Mouse (Mus musculus): ENCODE measurements around the gene Cdk8. TPM values are rescaled to one million over a fixed set of nuclear protein-coding genes. Genes with fewer than 3 reads are reported as not detected.

The Cdk8 gene
- total and polyA plus RNA-seq, 3 experiments: 139 to 745 (median 154) TPM

GRCm38 (mm10) chr5:146273096-146273495 lies 42.1 kb downstream of the Cdk8 start:
- H3K4me3 ChIP-seq (ENCODE audit: control insufficient read depth in 1 of 2, insufficient read depth in 1 of 2, low read depth in 2 of 2, low read length in 2 of 2): no peak overlapping the region
- H3K36me3 ChIP-seq (ENCODE audit: control insufficient read depth in 1 of 2, insufficient read depth in 2 of 2, low read length in 2 of 2): peaks cover 0 to 58% of the 10 kb centered on the region in 2 experiments; a peak in 2 of 4 replicates
- DNase-seq (ENCODE audit: low read depth, low spot score): no peak

GRCm38 (mm10) chr5:146274420-146275045 lies 43.5 kb downstream of the Cdk8 start:
- Histone ChIP-seq H3K79me2 (ENCODE audit: control insufficient read depth, insufficient read depth, low read length, poor library complexity) (peaks cover 3% of the 10 kb centered on the region; the same call in 1 of the 2 replicates), H3K9me3 (replicated peaks; ENCODE audit: insufficient read depth, low read length) (no peaks in the 10 kb centered on the region), H3K27ac (ENCODE audit: control insufficient read depth, low read depth, low read length) (no peak overlapping the region), H3K4me3 (ENCODE audit: control insufficient read depth in 1 of 2, insufficient read depth in 1 of 2, low read depth in 2 of 2, low read length in 2 of 2) (no peak overlapping the region), H3K36me3 (ENCODE audit: control insufficient read depth in 1 of 2, insufficient read depth in 2 of 2, low read length in 2 of 2) (peaks cover 4 to 48% of the 10 kb centered on the region in 2 experiments), H3K4me1 (ENCODE audit: control insufficient read depth in 1 of 2, insufficient read depth in 2 of 2, low read length in 2 of 2) (peaks cover 0 to 5% of the 10 kb centered on the region in 2 experiments; a peak in 3 of 4 replicates), H3K27me3 (ENCODE audit: control insufficient read depth in 1 of 2, insufficient read depth in 2 of 2, low read length in 2 of 2) (no peaks in the 10 kb centered on the region), H3K9ac (ENCODE audit: control insufficient read depth, low read depth, low read length, poor library complexity, severe bottlenecking) (no peak overlapping the region)
- DNase-seq (ENCODE audit: low read depth, low spot score): no peak
- no peak for TF ChIP-seq ZKSCAN1 (IDR thresholded peaks at IDR 0.05; ENCODE audit: low read depth, low read length)
- TF ChIP-seq BHLHE40 (IDR thresholded peaks at IDR 0.05; ENCODE audit: borderline replicate concordance, low read depth, low read length): no peak
- no peak for TF ChIP-seq USF2 (IDR thresholded peaks at IDR 0.05; ENCODE audit: borderline replicate concordance in 1 of 2, insufficient read depth in 1 of 2, low read depth in 1 of 2, low read length in 2 of 2)
- no peak for TF ChIP-seq RCOR1 (IDR thresholded peaks at IDR 0.05; ENCODE audit: low read depth, low read length)
- TF ChIP-seq NELFE (IDR thresholded peaks at IDR 0.05; ENCODE audit: low read depth, low read length): no peak
- no peak for TF ChIP-seq ETS1 (IDR thresholded peaks at IDR 0.05; ENCODE audit: low read depth, low read length)
- TF ChIP-seq USF1 (IDR thresholded peaks at IDR 0.05; ENCODE audit: low read depth, low read length): no peak
- TF ChIP-seq KAT2A (conservative IDR thresholded peaks at IDR 0.05; ENCODE audit: low read depth, low read length): no peak
- TF ChIP-seq MAFK (IDR thresholded peaks at IDR 0.05; ENCODE audit: borderline replicate concordance, low read depth, low read length): no peak
- TF ChIP-seq SMC3 (IDR thresholded peaks at IDR 0.05; ENCODE audit: low read depth, low read length): no peak
- no peak for TF ChIP-seq MYB (IDR thresholded peaks at IDR 0.05; ENCODE audit: low read depth, low read length)
- no peak for TF ChIP-seq NRF1 (IDR thresholded peaks at IDR 0.05; ENCODE audit: insufficient read depth, low read depth, low read length, poor library complexity, severe bottlenecking)
- TF ChIP-seq MAZ (IDR thresholded peaks at IDR 0.05; ENCODE audit: low read depth, low read length): no peak
- TF ChIP-seq E2F4 (IDR thresholded peaks at IDR 0.05; ENCODE audit: borderline replicate concordance, low read depth, low read length): no peak
- no peak for TF ChIP-seq POLR2A (IDR thresholded peaks at IDR 0.05; ENCODE audit: control insufficient read depth in 1 of 2, insufficient read depth in 1 of 2, low read depth in 1 of 2, low read length in 2 of 2, poor library complexity in 1 of 2)
- TF ChIP-seq MAX (IDR thresholded peaks at IDR 0.05; ENCODE audit: low read length): no peak
- TF ChIP-seq ELF1 (IDR thresholded peaks at IDR 0.05; ENCODE audit: low read depth, low read length): no peak
- no peak for TF ChIP-seq ZC3H11A (IDR thresholded peaks at IDR 0.05; ENCODE audit: low read depth, low read length)
- no peak for TF ChIP-seq ZMIZ1 (IDR thresholded peaks at IDR 0.05; ENCODE audit: low read depth, low read length)

More at GRCm38 (mm10) chr5:146273096-146273495, 42.1 kb downstream of the Cdk8 start:
- TF ChIP-seq POLR2AphosphoS5 (IDR thresholded peaks at IDR 0.05; ENCODE audit: borderline replicate concordance, low read depth, low read length) (no peak), MAFK (IDR thresholded peaks at IDR 0.05; ENCODE audit: borderline replicate concordance, low read depth, low read length) (no peak), NELFE (IDR thresholded peaks at IDR 0.05; ENCODE audit: low read depth, low read length) (no peak), USF1 (IDR thresholded peaks at IDR 0.05; ENCODE audit: low read depth, low read length) (no peak), POLR2AphosphoS2 (IDR thresholded peaks at IDR 0.05; ENCODE audit: low read length) (no peak), SIN3A (IDR thresholded peaks at IDR 0.05; ENCODE audit: low read length) (no peak), UBTF (IDR thresholded peaks at IDR 0.05; ENCODE audit: borderline replicate concordance, insufficient read depth, low read depth, low read length) (no peak), USF2 (IDR thresholded peaks at IDR 0.05; ENCODE audit: borderline replicate concordance in 1 of 2, insufficient read depth in 1 of 2, low read depth in 1 of 2, low read length in 2 of 2) (no peak), RCOR1 (IDR thresholded peaks at IDR 0.05; ENCODE audit: low read depth, low read length) (no peak), MYC (IDR thresholded peaks at IDR 0.05; ENCODE audit: low read depth, low read length) (no peak), JUND (IDR thresholded peaks at IDR 0.05; ENCODE audit: low read depth, low read length) (no peak)
- Histone ChIP-seq H3K79me2 (ENCODE audit: control insufficient read depth, insufficient read depth, low read length, poor library complexity) (peaks cover 3% of the 10 kb centered on the region; the same call in 1 of the 2 replicates), H3K9ac (ENCODE audit: control insufficient read depth, low read depth, low read length, poor library complexity, severe bottlenecking) (no peak overlapping the region), H3K27me3 (ENCODE audit: control insufficient read depth in 1 of 2, insufficient read depth in 2 of 2, low read length in 2 of 2) (no peaks in the 10 kb centered on the region), H3K9me3 (replicated peaks; ENCODE audit: insufficient read depth, low read length) (no peaks in the 10 kb centered on the region), H3K4me1 (ENCODE audit: control insufficient read depth in 1 of 2, insufficient read depth in 2 of 2, low read length in 2 of 2) (no peaks in the 10 kb centered on the region), H3K27ac (ENCODE audit: control insufficient read depth, low read depth, low read length) (no peak overlapping the region)

All from MEL (cell line).